Mouse (Mus musculus) spleen, adult 2 months (tissue): ENCODE measurements around the gene Kdsr. TPM values are rescaled to one million over a fixed set of nuclear protein-coding genes. Genes with fewer than 3 reads are reported as not detected.

ENCODE experiments used
- DNase-seq, 2 experiments: peaks; one replicate each; pipeline versions ENCODE4 v3.0.0 to v3.0.0-alpha.2; 2012 to 2021; ENCODE audit warnings: low spot score in 2 of 2, low read depth in 1 of 2
- H3K27ac ChIP-seq: fragments of 200-500 bp; 2 replicates; pipeline ENCODE4 v1.5.1; 2012; ENCODE audit warnings: low read length, inconsistent platforms; ENCODE audit not compliant: insufficient read depth
- H3K27me3 ChIP-seq: fragments of 200-500 bp; 2 replicates; pipeline ENCODE4 v1.6.1; 2012; ENCODE audit warnings: mild to moderate bottlenecking, moderate library complexity, low read length, inconsistent platforms; ENCODE audit not compliant: control insufficient read depth, insufficient read depth
- H3K36me3 ChIP-seq: fragments of 200-500 bp; 2 replicates; pipeline ENCODE4 v1.6.1; 2012; ENCODE audit warnings: mild to moderate bottlenecking, low read length, inconsistent platforms; ENCODE audit not compliant: control insufficient read depth, insufficient read depth
- H3K4me1 ChIP-seq: fragments of 200-500 bp; 2 replicates; pipeline ENCODE4 v1.6.1; 2011; ENCODE audit warnings: inconsistent platforms; ENCODE audit not compliant: control insufficient read depth, insufficient read depth, insufficient read length
- H3K4me3 ChIP-seq: fragments of 200-500 bp; 2 replicates; pipeline ENCODE4 v1.5.1; 2011; ENCODE audit warnings: mild to moderate bottlenecking, inconsistent platforms; ENCODE audit not compliant: insufficient read depth, insufficient read length; ENCODE audit errors: extremely low read depth
- CTCF ChIP-seq: fragments of 200-500 bp; IDR thresholded peaks from 2 replicates; pipeline ENCODE4 v1.5.1; 2011; ENCODE audit warnings: mild to moderate bottlenecking, inconsistent platforms; ENCODE audit not compliant: insufficient read depth, insufficient read length, insufficient replicate concordance; ENCODE audit errors: extremely low read depth
- POLR2A ChIP-seq: fragments of 200-500 bp; IDR thresholded peaks from 2 replicates; pipeline ENCODE4 v1.6.1; 2011; ENCODE audit warnings: low read depth, low read length, inconsistent platforms
- WGBS: fragments of 180-500 bp; shearing (Covaris S2); methylation state at CpG from one replicate; pipeline ENCODE4 v1.1.7; 2018; 5-methylcytosine and 5-hydroxymethylcytosine counted together
- polyA plus RNA-seq: library from polyadenylated mRNA; depleted of rRNA; stranded (reverse); fragments of >200 nt; gene quantifications from 2 replicates; pipeline ENCODE4 v1.2.3, GENCODE M21; 2012

Kdsr gene
- polyA plus RNA-seq, 1 experiment: 5.2 TPM

- no peak for TF ChIP-seq POLR2A
- no peak for TF ChIP-seq CTCF
- no peaks in the 10 kb centered on the region; the same call in 1 of the 2 replicates for H3K4me1 ChIP-seq
- peak in 1 of 2 experiments; percentile 26 for DNase-seq
- H3K36me3 ChIP-seq: peaks cover 4% of the 10 kb centered on the region; the same call in 1 of the 2 replicates
- H3K4me3 ChIP-seq: peak overlapping the region; percentile 93
- WGBS: 2% methylated on average over 34 of the region's 34 CpGs
- no peaks in the 10 kb centered on the region for H3K27me3 ChIP-seq
- peak overlapping the region; percentile 89 for H3K27ac ChIP-seq
These were observed 574 bp downstream of the Kdsr start for GRCm38 (mm10) chr1:106758734-106759571.

DNA sequence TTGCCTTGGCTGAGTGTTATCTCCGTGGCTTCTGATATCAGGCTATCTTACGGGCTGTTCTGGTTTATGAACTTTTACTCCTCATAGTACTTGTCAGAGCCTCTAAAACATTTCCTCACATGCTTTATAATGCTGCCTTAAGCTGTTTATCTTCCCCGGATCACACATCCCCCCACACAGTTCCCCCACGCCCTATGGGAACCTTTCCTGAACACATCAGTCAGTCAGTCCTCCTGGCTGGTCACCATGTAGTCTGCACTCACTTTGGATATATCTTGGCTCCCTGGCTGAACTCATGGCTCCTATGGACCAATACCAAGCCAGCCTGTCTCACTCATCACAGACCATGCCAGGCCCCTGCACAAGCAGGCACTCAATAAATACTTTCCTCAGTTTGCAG, 2.9 kb downstream of the Kdsr start:
- H3K36me3 ChIP-seq: peaks cover 7% of the 10 kb centered on the region
- no peak overlapping the region for H3K4me3 ChIP-seq
- 84% methylated on average over 4 of the region's 4 CpGs for WGBS
- no peak for DNase-seq
- no peak overlapping the region for H3K27ac ChIP-seq
- H3K4me1 ChIP-seq: no peaks in the 10 kb centered on the region; the same call in 1 of the 2 replicates
- TF ChIP-seq POLR2A: no peak
- TF ChIP-seq CTCF: no peak
- H3K27me3 ChIP-seq: no peaks in the 10 kb centered on the region

GRCm38 (mm10) chr1:106752013-106752412, 7.5 kb downstream of the Kdsr start:
- no peak overlapping the region for H3K27ac ChIP-seq
- DNase-seq: no peak
- no peak overlapping the region for H3K4me3 ChIP-seq
- H3K36me3 ChIP-seq: peaks cover 18% of the 10 kb centered on the region
- TF ChIP-seq CTCF (no peak), POLR2A (no peak)
- H3K27me3 ChIP-seq: no peaks in the 10 kb centered on the region
- whole genome bisulfite sequencing: 94% methylated on average over 5 of the region's 5 CpGs
- H3K4me1 ChIP-seq: no peaks in the 10 kb centered on the region

DNA sequence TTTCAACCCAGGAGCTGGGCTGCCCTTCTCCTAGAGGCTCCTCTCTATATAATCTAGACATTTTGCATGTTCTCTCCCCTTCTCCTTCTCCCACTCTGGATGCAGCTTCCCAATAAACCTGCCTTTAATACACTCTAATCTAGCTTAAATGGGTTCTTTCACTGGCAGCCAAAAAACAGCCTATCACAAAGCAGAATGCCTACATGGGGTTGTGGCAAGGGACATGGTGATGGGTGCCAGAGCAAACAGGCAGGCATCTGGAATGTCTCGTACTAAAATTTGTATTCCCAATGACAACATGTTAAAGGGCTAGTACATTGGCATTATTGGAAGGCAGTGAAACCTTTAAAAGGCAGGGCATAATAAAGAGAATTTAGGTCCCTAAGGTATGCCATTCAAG, 8.9 kb downstream of the Kdsr start:
- Histone ChIP-seq H3K27ac (no peak overlapping the region), H3K4me3 (no peak overlapping the region), H3K36me3 (peaks cover 26% of the 10 kb centered on the region), H3K4me1 (no peaks in the 10 kb centered on the region), H3K27me3 (no peaks in the 10 kb centered on the region)
- no peak for DNase-seq
- TF ChIP-seq CTCF (no peak), POLR2A (no peak)
- whole genome bisulfite sequencing: 91% methylated on average over 1 of the region's 1 CpGs

DNA sequence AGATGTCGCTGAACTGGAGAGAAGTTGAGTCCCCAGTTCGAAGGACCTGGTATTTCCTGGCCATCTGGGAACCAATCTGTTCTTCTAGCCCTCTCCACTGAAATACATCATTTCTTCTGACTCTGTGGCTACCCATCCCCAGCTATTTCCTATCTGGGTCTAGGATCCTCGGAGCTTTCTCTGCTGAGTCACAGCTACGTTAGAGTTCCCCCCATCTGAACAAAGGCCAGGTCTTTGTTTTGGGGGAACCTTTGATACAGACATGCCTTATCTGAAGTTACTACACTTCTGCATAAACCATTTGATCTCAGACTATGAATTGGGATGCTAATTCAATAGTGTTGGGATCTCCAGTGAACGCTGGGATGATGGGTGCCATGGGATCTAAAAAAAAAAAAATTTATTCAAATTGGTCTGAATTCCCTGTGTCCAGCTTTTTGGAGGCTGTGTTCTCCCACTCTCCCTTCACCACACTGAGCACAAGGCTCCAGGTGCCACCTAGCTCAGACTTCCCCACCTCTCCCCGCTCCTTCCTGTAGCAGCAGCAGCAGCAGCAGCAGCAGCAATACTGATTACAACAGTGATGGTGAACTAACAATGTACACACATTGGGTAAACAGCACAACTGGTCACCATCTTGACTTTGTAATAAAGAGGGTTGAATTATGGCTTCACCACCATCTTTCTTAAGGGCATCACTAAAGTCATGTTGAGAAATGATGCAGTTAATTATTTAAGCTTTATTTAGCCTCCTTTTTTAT, 10.8 kb downstream of the Kdsr start:
- no peaks in the 10 kb centered on the region for H3K4me1 ChIP-seq
- no peaks in the 10 kb centered on the region for H3K27me3 ChIP-seq
- H3K4me3 ChIP-seq: no peak overlapping the region
- peaks cover 24% of the 10 kb centered on the region for H3K36me3 ChIP-seq
- WGBS: 88% methylated on average over 6 of the region's 6 CpGs
- TF ChIP-seq POLR2A (no peak), CTCF (no peak)
- no peak overlapping the region for H3K27ac ChIP-seq
- no peak for DNase-seq

- 95% methylated on average over 6 of the region's 6 CpGs for WGBS
- no peak for DNase-seq
- no peak overlapping the region for H3K4me3 ChIP-seq
- TF ChIP-seq CTCF: no peak
- no peak for TF ChIP-seq POLR2A
- no peaks in the 10 kb centered on the region for H3K27me3 ChIP-seq
- H3K36me3 ChIP-seq: peaks cover 25% of the 10 kb centered on the region
- no peaks in the 10 kb centered on the region for H3K4me1 ChIP-seq
- H3K27ac ChIP-seq: no peak overlapping the region
These were observed 16.5 kb downstream of the Kdsr start for GRCm38 (mm10) chr1:106742980-106743379.
